Mouse (Mus musculus) limb, embryonic 10.5 days (tissue): Measurements from ENCODE around the gene Tob1. TPM values are rescaled to one million over a fixed set of nuclear protein-coding genes. Genes with fewer than 3 reads are reported as not detected.

Experiments used
- DNase-seq: peaks from one replicate; pipeline ENCODE4 v3.0.0-alpha.2; 2017; ENCODE audit warnings: low spot score
- H3K27ac ChIP-seq: fragments of 300-500 bp; sonication (generic); 2 replicates; pipeline ENCODE4 v1.5.1; 2016; ENCODE audit warnings: mild to moderate bottlenecking
- H3K27me3 ChIP-seq: fragments of 300-500 bp; sonication (generic); 2 replicates; pipeline ENCODE4 v1.6.1; 2016; ENCODE audit warnings: low read depth, mild to moderate bottlenecking; ENCODE audit not compliant: poor library complexity, severe bottlenecking
- H3K36me3 ChIP-seq: fragments of 300-500 bp; sonication (generic); 2 replicates; pipeline ENCODE4 v1.6.1; 2016; ENCODE audit warnings: mild to moderate bottlenecking, moderate library complexity
- H3K4me1 ChIP-seq: fragments of 300-500 bp; sonication (generic); 2 replicates; pipeline ENCODE4 v1.6.1; 2016
- H3K4me3 ChIP-seq: fragments of 300-500 bp; sonication (generic); 2 replicates; pipeline ENCODE4 v1.5.1; 2016; ENCODE audit warnings: mild to moderate bottlenecking, moderate library complexity
- H3K9me3 ChIP-seq: fragments of 300-500 bp; sonication (generic); replicated peaks from 2 replicates; pipeline ENCODE4 v1.6.1; 2016; ENCODE audit warnings: mild to moderate bottlenecking
- WGBS: fragments of 180-500 bp; shearing (Covaris S2); methylation state at CpG from one replicate; pipeline ENCODE4 v1.1.7; 2016; 5-methylcytosine and 5-hydroxymethylcytosine counted together
- polyA plus RNA-seq: library from polyadenylated mRNA; unstranded; fragments of >200 nt; fragmentation: Nextera tagmentation; extraction: Ambion mirVana; gene quantifications from 2 replicates; pipeline ENCODE4 v1.2.1, GENCODE M21; 2016

The Tob1 gene
- polyA plus RNA-seq, 1 experiment from 2014 or later = 22.5 TPM

DNA sequence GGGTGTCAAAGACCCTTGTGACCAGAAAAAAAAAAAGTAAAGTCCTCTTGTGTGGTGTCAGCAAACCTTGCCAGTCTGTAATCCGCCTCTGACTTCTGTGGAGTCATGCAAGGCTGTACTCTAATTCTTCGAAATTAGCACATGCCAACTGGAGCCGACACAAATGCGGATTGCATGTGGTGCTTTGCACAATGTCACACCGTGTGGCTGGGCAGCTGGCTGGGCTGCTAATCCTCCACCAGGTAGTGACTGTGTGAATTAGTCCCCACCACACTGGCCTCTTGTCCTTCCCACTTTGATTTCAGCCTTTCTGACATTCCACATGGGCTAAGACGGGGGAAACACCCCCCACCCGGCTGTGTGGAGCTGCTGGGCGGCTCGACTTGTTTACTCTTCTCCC is 28.5 kb downstream of the Tob1 start:
- H3K27me3 ChIP-seq = peaks cover 37% of the 10 kb centered on the region
- H3K9me3 ChIP-seq = no peaks in the 10 kb centered on the region
- no peak for DNase-seq
- 43% methylated on average over 9 of the region's 9 CpGs for WGBS
- H3K36me3 ChIP-seq = peaks cover 3% of the 10 kb centered on the region; the same call in 1 of the 2 replicates
- H3K27ac ChIP-seq = peak overlapping the region; percentile 11; the same call in 1 of the 2 replicates
- H3K4me3 ChIP-seq = no peak overlapping the region; the same call in 1 of the 2 replicates
- peaks cover 52% of the 10 kb centered on the region for H3K4me1 ChIP-seq

- WGBS = 9% methylated on average over 29 of the region's 29 CpGs
- H3K4me3 ChIP-seq = peak overlapping the region; percentile 46
These were observed 31.6 kb downstream of the Tob1 start for GRCm38 (mm10) chr11:94242760-94243421.

DNA sequence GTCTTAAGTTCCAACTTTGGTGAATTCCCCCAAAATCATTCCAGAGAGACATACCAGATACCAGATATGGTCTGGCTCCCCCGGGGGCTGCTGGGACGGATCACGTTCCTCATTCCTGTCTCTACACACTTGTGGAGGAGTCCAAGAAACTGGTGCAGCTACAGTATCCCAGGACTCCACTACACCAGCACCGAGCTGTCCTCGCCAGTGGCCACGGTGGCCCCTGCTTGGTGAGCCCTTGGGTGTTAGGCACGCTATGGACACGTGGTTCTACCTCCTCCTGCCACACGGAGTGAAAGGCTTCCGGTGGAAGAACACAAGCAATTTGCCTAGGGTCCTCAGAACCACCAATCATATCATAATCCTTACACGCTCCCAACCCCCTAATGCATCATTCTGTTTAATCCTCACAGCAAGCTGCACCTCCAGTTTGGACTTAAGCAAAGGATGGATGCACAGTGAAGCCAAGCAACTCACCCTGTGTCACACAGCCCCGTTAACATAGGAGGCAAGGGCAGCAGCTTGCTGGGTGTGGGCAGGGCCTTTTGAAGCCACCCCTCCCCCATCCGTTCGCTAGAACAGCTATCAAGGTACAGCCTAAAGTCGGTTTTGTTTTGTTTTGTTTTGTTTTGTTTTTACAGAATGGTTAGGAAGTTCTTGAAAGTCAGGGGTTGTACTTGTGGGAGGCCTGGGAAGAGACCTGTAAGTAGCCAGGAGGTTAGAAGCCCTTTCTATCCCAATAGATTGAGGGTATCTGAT is 32.3 kb downstream of the Tob1 start:
- Histone ChIP-seq H3K4me1 (peaks cover 78% of the 10 kb centered on the region), H3K27me3 (peaks cover 39% of the 10 kb centered on the region), H3K9me3 (no peaks in the 10 kb centered on the region), H3K36me3 (no peaks in the 10 kb centered on the region), H3K27ac (peak overlapping the region; percentile 87), H3K4me3 (peak overlapping the region; percentile 46)
- WGBS = 38% methylated on average over 15 of the region's 15 CpGs
- DNase-seq = peak; percentile 43

More at GRCm38 (mm10) chr11:94242760-94243421, 31.6 kb downstream of the Tob1 start:
- Histone ChIP-seq H3K4me1 (peaks cover 77% of the 10 kb centered on the region), H3K27ac (peak overlapping the region; percentile 87), H3K36me3 (peaks cover 2% of the 10 kb centered on the region; the same call in 1 of the 2 replicates), H3K27me3 (peaks cover 39% of the 10 kb centered on the region), H3K9me3 (no peaks in the 10 kb centered on the region)
- peak; percentile 69 for DNase-seq

DNA sequence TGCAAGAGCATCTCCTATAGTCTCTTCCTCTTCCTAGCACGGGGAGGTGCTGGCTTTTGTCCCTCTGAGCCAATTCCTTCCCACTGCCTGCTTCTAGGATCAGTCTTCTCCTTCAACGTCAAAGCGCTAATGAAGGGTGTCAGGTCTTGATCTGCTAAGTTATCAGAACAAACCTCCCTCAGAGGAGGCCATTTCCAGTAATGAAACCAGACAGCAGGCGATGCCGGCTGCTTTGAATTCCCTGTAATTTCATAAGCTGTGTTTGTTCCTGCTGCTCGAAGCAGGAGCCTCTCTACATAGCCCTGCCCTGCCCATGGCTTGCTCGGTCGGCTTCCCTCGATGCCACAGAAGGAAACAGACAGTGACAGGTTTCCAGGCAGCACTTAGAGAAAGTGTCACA is 33.1 kb downstream of the Tob1 start:
- Histone ChIP-seq H3K27me3 (peaks cover 39% of the 10 kb centered on the region), H3K4me3 (no peak overlapping the region), H3K4me1 (peaks cover 76% of the 10 kb centered on the region), H3K9me3 (no peaks in the 10 kb centered on the region), H3K27ac (peak overlapping the region; percentile 87), H3K36me3 (no peaks in the 10 kb centered on the region)
- no peak for DNase-seq
- WGBS = 64% methylated on average over 9 of the region's 9 CpGs

DNA sequence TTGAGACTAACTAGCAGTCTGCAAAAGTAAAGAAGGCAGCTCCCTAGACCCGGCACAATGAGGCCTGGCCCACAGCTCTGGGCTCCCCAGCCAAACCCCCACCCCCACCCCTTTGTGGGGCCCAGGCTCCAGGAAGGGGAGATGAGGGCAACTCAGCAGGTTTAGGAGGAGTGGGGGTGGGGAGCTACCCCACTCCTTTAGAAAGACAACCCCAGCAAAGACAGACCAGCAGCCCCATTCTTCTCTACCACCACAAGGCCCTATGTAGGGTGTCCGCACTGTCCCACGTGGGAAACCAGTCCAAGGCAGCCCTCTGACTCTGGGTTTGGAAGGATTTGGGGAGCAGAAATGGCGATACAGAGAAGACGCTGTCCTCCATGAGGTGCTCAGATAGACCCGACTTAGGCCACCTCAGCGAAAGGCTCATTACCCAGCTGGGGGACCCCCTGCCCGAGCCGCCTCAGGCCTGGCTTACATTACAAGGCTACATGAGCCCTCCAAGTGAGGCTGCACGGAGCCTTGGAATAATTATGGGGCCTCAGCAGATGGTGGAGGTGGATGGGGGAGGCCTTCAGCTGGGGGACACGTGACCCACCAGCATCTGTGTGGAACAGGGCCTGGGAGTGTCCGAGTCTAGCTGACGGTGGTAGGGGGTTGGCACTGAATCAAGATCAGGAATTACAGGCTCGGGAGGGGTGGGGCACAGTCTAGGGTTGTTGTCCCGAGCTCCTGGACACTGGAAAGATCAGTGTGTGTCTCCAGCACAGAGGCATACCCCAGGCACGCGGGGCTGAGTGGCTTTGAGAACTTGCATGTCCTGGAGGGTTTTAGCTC is 34.9 kb downstream of the Tob1 start, which contains the start of gene Wfikkn2:
Gene Wfikkn2, minus strand, starts transcription at position 51 of the 834 bp plus-strand sequence.
- Histone ChIP-seq H3K27me3 (peaks cover 30% of the 10 kb centered on the region), H3K4me3 (peak within 1 kb of the TSS; percentile 31)
- 45% methylated on average over 17 of the region's 17 CpGs for WGBS

DNA sequence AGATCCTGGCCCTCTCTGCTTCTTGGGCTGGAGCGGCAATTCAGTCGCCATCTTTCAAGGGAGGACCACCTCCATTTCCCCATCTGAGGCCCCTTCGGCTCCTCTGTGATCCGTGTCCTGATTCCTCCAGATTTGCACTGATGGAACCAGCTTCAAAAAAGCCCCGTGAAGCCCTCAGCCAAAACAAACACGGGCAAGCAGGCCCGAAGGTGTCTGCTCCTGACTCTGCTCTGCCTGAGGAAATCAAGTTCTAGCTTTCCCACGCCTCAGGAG is 35.5 kb downstream of the Tob1 start:
- 67% methylated on average over 8 of the region's 8 CpGs for WGBS
- no peak for DNase-seq
- Histone ChIP-seq H3K4me3 (peak overlapping the region; percentile 31), H3K36me3 (no peaks in the 10 kb centered on the region), H3K4me1 (peaks cover 63% of the 10 kb centered on the region), H3K27ac (peak overlapping the region; percentile 87), H3K27me3 (peaks cover 25% of the 10 kb centered on the region), H3K9me3 (no peaks in the 10 kb centered on the region)

More for the DNA sequence above, 34.9 kb downstream of the Tob1 start, which contains the start of gene Wfikkn2:
- H3K9me3 ChIP-seq = no peaks in the 10 kb centered on the region
- peak within 1 kb of the TSS; percentile 87 for H3K27ac ChIP-seq
- peak; percentile 87 for DNase-seq
- H3K36me3 ChIP-seq = no peaks in the 10 kb centered on the region
- peaks cover 66% of the 10 kb centered on the region for H3K4me1 ChIP-seq

- DNase-seq = no peak
- Histone ChIP-seq H3K4me3 (no peak overlapping the region), H3K4me1 (peaks cover 6% of the 10 kb centered on the region), H3K36me3 (no peaks in the 10 kb centered on the region), H3K27ac (no peak overlapping the region), H3K9me3 (no peaks in the 10 kb centered on the region), H3K27me3 (no peaks in the 10 kb centered on the region)
- 81% methylated on average over 9 of the region's 9 CpGs for WGBS
These were observed 41.9 kb downstream of the Tob1 start for GRCm38 (mm10) chr11:94253156-94253555.

DNA sequence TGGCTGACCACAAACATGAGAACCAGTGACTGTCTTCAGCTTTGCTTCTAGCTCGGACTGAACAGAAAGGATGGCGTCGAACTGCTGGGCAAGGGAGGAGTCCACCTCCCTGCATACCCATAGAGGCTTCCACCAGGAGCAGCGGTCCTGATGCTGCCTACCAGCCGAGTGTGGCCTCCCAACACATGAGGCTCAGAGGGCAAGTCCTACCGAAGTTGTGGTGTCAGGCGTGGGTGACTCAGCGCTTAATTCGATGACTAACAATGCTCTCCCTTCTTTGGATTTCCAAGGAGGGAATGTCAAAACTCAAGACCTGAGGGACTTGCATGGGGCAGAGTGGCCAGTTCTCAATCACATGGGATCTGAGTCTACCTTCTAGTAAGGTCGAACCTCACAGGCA is 42.4 kb downstream of the Tob1 start:
- peaks cover 6% of the 10 kb centered on the region for H3K4me1 ChIP-seq

GRCm38 (mm10) chr11:94255733-94256132 is 44.5 kb downstream of the Tob1 start:
- H3K27ac ChIP-seq = no peak overlapping the region
- no peaks in the 10 kb centered on the region for H3K27me3 ChIP-seq
- 80% methylated on average over 5 of the region's 5 CpGs for WGBS
- no peak for DNase-seq
- no peak overlapping the region for H3K4me3 ChIP-seq
- H3K36me3 ChIP-seq = no peaks in the 10 kb centered on the region
- peaks cover 6% of the 10 kb centered on the region for H3K4me1 ChIP-seq
- no peaks in the 10 kb centered on the region for H3K9me3 ChIP-seq

More for the DNA sequence above, 42.4 kb downstream of the Tob1 start:
- DNase-seq = no peak
- H3K27me3 ChIP-seq = no peaks in the 10 kb centered on the region
- no peak overlapping the region for H3K4me3 ChIP-seq
- 90% methylated on average over 10 of the region's 10 CpGs for WGBS
- H3K9me3 ChIP-seq = no peaks in the 10 kb centered on the region
- H3K27ac ChIP-seq = no peak overlapping the region
- no peaks in the 10 kb centered on the region for H3K36me3 ChIP-seq

- Histone ChIP-seq H3K4me1 (peaks cover 11% of the 10 kb centered on the region), H3K36me3 (no peaks in the 10 kb centered on the region), H3K9me3 (no peaks in the 10 kb centered on the region), H3K4me3 (no peak overlapping the region), H3K27me3 (no peaks in the 10 kb centered on the region), H3K27ac (no peak overlapping the region)
- WGBS = 76% methylated on average over 14 of the region's 14 CpGs
- no peak for DNase-seq
These were observed 46.7 kb downstream of the Tob1 start for GRCm38 (mm10) chr11:94257987-94258386.

DNA sequence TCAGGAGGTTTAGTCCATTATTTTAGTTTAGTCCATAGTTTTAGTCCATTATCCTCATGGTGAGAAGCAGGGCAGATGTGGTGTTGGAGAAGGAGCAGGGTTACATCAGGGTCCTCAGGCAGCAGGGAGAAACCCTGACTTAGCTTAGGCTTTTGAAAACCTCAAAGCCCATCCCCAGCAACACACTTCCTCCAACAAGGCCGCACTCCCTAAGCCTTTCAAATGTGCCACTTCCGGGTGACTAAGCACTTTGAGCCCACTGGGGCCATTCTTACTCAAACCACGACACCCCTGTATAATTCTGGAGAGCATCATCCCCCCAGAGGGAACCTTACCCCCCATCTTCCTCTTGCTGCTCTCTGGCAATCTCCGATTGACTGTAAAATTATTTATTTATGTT is 48.6 kb downstream of the Tob1 start:
- Histone ChIP-seq H3K27me3 (no peaks in the 10 kb centered on the region), H3K27ac (no peak overlapping the region), H3K4me3 (no peak overlapping the region), H3K4me1 (peaks cover 18% of the 10 kb centered on the region), H3K36me3 (no peaks in the 10 kb centered on the region), H3K9me3 (no peaks in the 10 kb centered on the region)
- WGBS = 77% methylated on average over 4 of the region's 4 CpGs
- no peak for DNase-seq

- no peak overlapping the region for H3K4me3 ChIP-seq
- H3K27ac ChIP-seq = peak overlapping the region; percentile 17; the same call in 1 of the 2 replicates
- H3K4me1 ChIP-seq = peaks cover 23% of the 10 kb centered on the region
- no peaks in the 10 kb centered on the region for H3K9me3 ChIP-seq
- no peaks in the 10 kb centered on the region for H3K36me3 ChIP-seq
- WGBS = 77% methylated on average over 6 of the region's 6 CpGs
- DNase-seq = no peak
- no peaks in the 10 kb centered on the region for H3K27me3 ChIP-seq
These were observed 50.5 kb downstream of the Tob1 start for GRCm38 (mm10) chr11:94261585-94262370.
